7 mouse cellular contexts compared by ENCODE assay signal in genomic region chr8:94994006-94994405, GRCm38 (mm10). TPM values are rescaled to one million over a fixed set of nuclear protein-coding genes. Genes with fewer than 3 reads are reported as not detected.
DNase-seq lines count a peak whose midpoint lies in the region; ATAC-seq and TF ChIP-seq lines count a peak whose summit lies in the region.

No protein-coding gene starts in this region.

- peak overlapping the region; percentile 84 for H3K9ac ChIP-seq in forebrain, embryonic 15.5 days (replicated peaks)
- H3K9ac ChIP-seq in hindbrain, embryonic 15.5 days, result peak overlapping the region; percentile 70

- H3K4me2 ChIP-seq in forebrain, embryonic 15.5 days (replicated peaks), result peak overlapping the region; percentile 67
- peak overlapping the region; percentile 66 for H3K4me2 ChIP-seq in hindbrain, embryonic 15.5 days
- no peak overlapping the region for H3K4me2 ChIP-seq in myocyte (ENCODE audit: low read depth)

- no peaks in the 10 kb centered on the region for H3K79me2 ChIP-seq in myocyte (ENCODE audit: control insufficient read depth, insufficient read depth)

- no peaks in the 10 kb centered on the region for H3K27me3 ChIP-seq in G1E (ENCODE audit: insufficient read depth, low read length)
- no peaks in the 10 kb centered on the region for H3K27me3 ChIP-seq in forebrain, embryonic 15.5 days
- no peaks in the 10 kb centered on the region for H3K27me3 ChIP-seq in hindbrain, embryonic 15.5 days
- H3K27me3 ChIP-seq in myocyte (ENCODE audit: control insufficient read depth, insufficient read depth, insufficient read length), result no peaks in the 10 kb centered on the region

- WGBS in forebrain, embryonic 15.5 days, result 0% methylated on average over 14 of the region's 14 CpGs
- WGBS in hindbrain, embryonic 15.5 days, result 3% methylated on average over 14 of the region's 14 CpGs

- peaks cover 100% of the 10 kb centered on the region for H3K36me3 ChIP-seq in G1E (replicated peaks)
- no peaks in the 10 kb centered on the region for H3K36me3 ChIP-seq in forebrain, embryonic 15.5 days
- H3K36me3 ChIP-seq in hindbrain, embryonic 15.5 days, result no peaks in the 10 kb centered on the region
- no peaks in the 10 kb centered on the region for H3K36me3 ChIP-seq in myocyte (ENCODE audit: control insufficient read depth, insufficient read depth)

- peak overlapping the region; percentile 96 for H3K27ac ChIP-seq in forebrain, embryonic 15.5 days (replicated peaks)
- H3K27ac ChIP-seq in hindbrain, embryonic 15.5 days (replicated peaks), result peak overlapping the region; percentile 93

- TF ChIP-seq POLR2A in myocyte (IDR thresholded peaks at IDR 0.05; ENCODE audit: insufficient read length, low read depth), result no peak

- H3K9me3 ChIP-seq in G1E (replicated peaks), result no peaks in the 10 kb centered on the region
- H3K9me3 ChIP-seq in forebrain, embryonic 15.5 days, result no peaks in the 10 kb centered on the region
- H3K9me3 ChIP-seq in hindbrain, embryonic 15.5 days, result no peaks in the 10 kb centered on the region

- peak overlapping the region; percentile 46; the same call in 1 of the 2 replicates for H3K4me3 ChIP-seq in G1E (ENCODE audit: low read depth, low read length)
- H3K4me3 ChIP-seq in forebrain, embryonic 15.5 days, result peak overlapping the region; percentile 57
- peak overlapping the region; percentile 44 for H3K4me3 ChIP-seq in hindbrain, embryonic 15.5 days
- no peak overlapping the region for H3K4me3 ChIP-seq in myocyte

- no peak for TF ChIP-seq CTCF in G1E (IDR thresholded peaks at IDR 0.05; ENCODE audit: low read depth, low read length)

- H3K4me1 ChIP-seq in G1E (ENCODE audit: insufficient read depth, low read depth, low read length), result peaks cover 100% of the 10 kb centered on the region
- H3K4me1 ChIP-seq in forebrain, embryonic 15.5 days, result peaks cover 71% of the 10 kb centered on the region
- peaks cover 91% of the 10 kb centered on the region for H3K4me1 ChIP-seq in hindbrain, embryonic 15.5 days (replicated peaks)

- no peak for ATAC-seq in G1E (ENCODE audit: extremely low read depth, insufficient number of reproducible peaks, low FRiP score, poor library complexity, severe bottlenecking)
- ATAC-seq in forebrain, embryonic 15.5 days (replicated peaks), result peak; percentile 91
- peak; percentile 86 for ATAC-seq in hindbrain, embryonic 15.5 days (ENCODE audit: low FRiP score, low read depth)

- H3ac ChIP-seq in myocyte (ENCODE audit: control insufficient read depth, insufficient read length), result no peak overlapping the region

- DNase-seq in G1E (ENCODE audit: low spot score), result no peak
- DNase-seq in adrenal gland, adult 8-10 months, result peak; percentile 45
- DNase-seq in left cerebral cortex, postnatal 14 days (ENCODE audit: low spot score in 2 of 2), result peak; percentile 86 to 87
- DNase-seq in thymus, postnatal 14 days, result peak; percentile 94

- intact Hi-C loops in left cerebral cortex, postnatal 14 days (cut with DNase I), result no loop called here

TF ChIP-seq in myocyte, 11 proteins besides CTCF, POLR2A, EP300 and RAD21:
- TF ChIP-seq MYOD1 (IDR thresholded peaks at IDR 0.05; ENCODE audit: control insufficient read depth in 1 of 3, insufficient read length in 2 of 3, low read depth in 2 of 3) (peak in 2 of 3 experiments; percentile 9 to 45), TCF3 (IDR thresholded peaks at IDR 0.05; ENCODE audit: insufficient read length, low read depth) (no peak), MYOG (IDR thresholded peaks at IDR 0.05; ENCODE audit: control insufficient read depth in 1 of 3, insufficient read depth in 1 of 3, insufficient read length in 2 of 3, low read depth in 2 of 3) (peak in 2 of 3 experiments; percentile 30 to 38), USF1 (IDR thresholded peaks at IDR 0.05; ENCODE audit: low read depth) (no peak), E2F4 (IDR thresholded peaks at IDR 0.05; ENCODE audit: insufficient read depth) (no peak)

RNA-seq across cellular contexts. Expression of gene Adgrg1, which starts 19.5 kb away (rescaled TPM):
- total RNA-seq in G1E (2014; fragmentation: Nextera tagmentation), result 339 and 345 TPM in 2 replicates
- total RNA-seq in G1E (2017), result 54.0 and 57.7 TPM in 2 replicates
- 211 and 229 TPM in 2 replicates for polyA plus RNA-seq in G1E (2012)
- 10 to 100 TPM; 14.6 to 60.9 (median 38.3) TPM for total RNA-seq in adrenal gland, adult 8-10 months (2022)
- 135 and 140 TPM in 2 replicates for polyA plus RNA-seq in forebrain, embryonic 15.5 days (2015; fragmentation: Nextera tagmentation; extraction: Ambion mirVana)
- 116 and 122 TPM in 2 replicates for polyA plus RNA-seq in hindbrain, embryonic 15.5 days (2015; fragmentation: Nextera tagmentation; extraction: Ambion mirVana)
- total RNA-seq in left cerebral cortex, postnatal 14 days (2021), result 100 to 1,000 TPM in 1 of 2 experiments, 10 to 100 TPM in 1; 93.3 to 110 TPM
- polyA plus RNA-seq in myocyte (2012; fragmentation: generic; extraction: Trizol), result 12.4 TPM

RNA-seq across cellular contexts. Expression of gene Adgrg3, which starts 23.5 kb away (rescaled TPM):
- total RNA-seq in G1E (2014; fragmentation: Nextera tagmentation), result not detected in 2 replicates
- total RNA-seq in G1E (2017), result 0.17 and 0.49 TPM in 2 replicates
- 0.10 and 0.12 TPM in 2 replicates for polyA plus RNA-seq in G1E (2012)
- 1 to 10 TPM; 2.2 to 4.1 (median 3.1) TPM for total RNA-seq in adrenal gland, adult 8-10 months (2022)
- 1.0 and 1.2 TPM in 2 replicates for polyA plus RNA-seq in forebrain, embryonic 15.5 days (2015; fragmentation: Nextera tagmentation; extraction: Ambion mirVana)
- 0.79 and 0.95 TPM in 2 replicates for polyA plus RNA-seq in hindbrain, embryonic 15.5 days (2015; fragmentation: Nextera tagmentation; extraction: Ambion mirVana)
- under 1 TPM; 0.68 to 0.89 TPM for total RNA-seq in left cerebral cortex, postnatal 14 days (2021)
- 9.1 TPM for polyA plus RNA-seq in myocyte (2012; fragmentation: generic; extraction: Trizol)
